Mouse (Mus musculus) embryonic facial prominence, embryonic 15.5 days (tissue): ENCODE measurements around the gene Myoz2. TPM values are rescaled to one million over a fixed set of nuclear protein-coding genes. Genes with fewer than 3 reads are reported as not detected.

Experiments used
- ATAC-seq: fragments of 200-750 bp; cut with Nextera tagmentation; 2 replicates; pipeline ENCODE4 v1.8.0; 2017; ENCODE audit warnings: low read depth, moderate TSS enrichment; ENCODE audit not compliant: insufficient number of reproducible peaks, low FRiP score, low TSS enrichment
- H3K27ac ChIP-seq: fragments of 300-500 bp; sonication (generic); replicated peaks from 2 replicates; pipeline ENCODE4 v1.5.1; 2015; ENCODE audit warnings: mild to moderate bottlenecking, inconsistent platforms
- H3K27me3 ChIP-seq: fragments of 300-500 bp; sonication (generic); 2 replicates; pipeline ENCODE4 v1.6.1; 2015; ENCODE audit warnings: inconsistent platforms
- H3K36me3 ChIP-seq: fragments of 300-500 bp; sonication (generic); 2 replicates; pipeline ENCODE4 v1.6.1; 2015; ENCODE audit warnings: mild to moderate bottlenecking, inconsistent platforms
- H3K4me1 ChIP-seq: fragments of 300-500 bp; sonication (generic); 2 replicates; pipeline ENCODE4 v1.6.1; 2015; ENCODE audit warnings: inconsistent platforms
- H3K4me2 ChIP-seq: fragments of 300-500 bp; sonication (generic); replicated peaks from 2 replicates; pipeline ENCODE4 v1.6.1; 2015; ENCODE audit warnings: mild to moderate bottlenecking, inconsistent platforms
- H3K4me3 ChIP-seq: fragments of 300-500 bp; sonication (generic); replicated peaks from 2 replicates; pipeline ENCODE4 v1.5.1; 2015; ENCODE audit warnings: mild to moderate bottlenecking, inconsistent platforms
- H3K9ac ChIP-seq: fragments of 300-500 bp; sonication (generic); 2 replicates; pipeline ENCODE4 v1.6.1; 2015; ENCODE audit warnings: inconsistent platforms
- H3K9me3 ChIP-seq: fragments of 300-500 bp; sonication (generic); replicated peaks from 2 replicates; pipeline ENCODE4 v1.6.1; 2016; ENCODE audit warnings: inconsistent platforms
- WGBS: fragments of 180-500 bp; shearing (Covaris S2); methylation state at CpG from one replicate; pipeline ENCODE4 v1.1.7; 2015; 5-methylcytosine and 5-hydroxymethylcytosine counted together
- polyA plus RNA-seq: library from polyadenylated mRNA; unstranded; fragments of >200 nt; fragmentation: Nextera tagmentation; extraction: Ambion mirVana; gene quantifications from 2 replicates; pipeline ENCODE4 v1.2.1, GENCODE M21; 2015

Gene Myoz2
- polyA plus RNA-seq, result 31.8 and 37.3 TPM in 2 replicates

- H3K4me2 ChIP-seq, result no peak within 1 kb of the TSS
- no peaks in the 10 kb centered on the region for H3K27me3 ChIP-seq
- 88% methylated on average over 7 of the region's 7 CpGs for WGBS
- no peak within 1 kb of the TSS for H3K27ac ChIP-seq
- no peaks in the 10 kb centered on the region for H3K9me3 ChIP-seq
- H3K9ac ChIP-seq, result no peak within 1 kb of the TSS
- ATAC-seq, result no peak
- no peaks in the 10 kb centered on the region for H3K4me1 ChIP-seq
- no peaks in the 10 kb centered on the region for H3K36me3 ChIP-seq
- no peak within 1 kb of the TSS for H3K4me3 ChIP-seq
These were observed at the start of gene Myoz2 for GRCm38 (mm10) chr3:123034752-123035151. Gene Myoz2 (minus strand): TSS chr3:123035015.

- H3K9ac ChIP-seq, result no peak overlapping the region
- no peaks in the 10 kb centered on the region for H3K36me3 ChIP-seq
- no peak overlapping the region for H3K27ac ChIP-seq
- H3K4me3 ChIP-seq, result no peak overlapping the region
- 72% methylated on average over 3 of the region's 3 CpGs for WGBS
- H3K4me1 ChIP-seq, result peaks cover 11% of the 10 kb centered on the region; the same call in 1 of the 2 replicates
- no peak for ATAC-seq
- no peak overlapping the region for H3K4me2 ChIP-seq
- H3K27me3 ChIP-seq, result no peaks in the 10 kb centered on the region
- no peaks in the 10 kb centered on the region for H3K9me3 ChIP-seq
These were observed 46.9 kb upstream of the Myoz2 start for GRCm38 (mm10) chr3:123081665-123082064.

GRCm38 (mm10) chr3:123080943-123081342 lies 46.1 kb upstream of the Myoz2 start:
- Histone ChIP-seq H3K36me3 (no peaks in the 10 kb centered on the region), H3K9me3 (no peaks in the 10 kb centered on the region), H3K9ac (no peak overlapping the region), H3K4me3 (no peak overlapping the region), H3K4me2 (no peak overlapping the region), H3K27ac (no peak overlapping the region), H3K4me1 (peaks cover 7% of the 10 kb centered on the region; the same call in 1 of the 2 replicates), H3K27me3 (no peaks in the 10 kb centered on the region)
- ATAC-seq, result no peak
- 60% methylated on average over 7 of the region's 7 CpGs for WGBS

GRCm38 (mm10) chr3:123080017-123080725 lies 45.4 kb upstream of the Myoz2 start:
- Histone ChIP-seq H3K9me3 (no peaks in the 10 kb centered on the region), H3K27ac (no peak overlapping the region), H3K4me1 (peaks cover 5% of the 10 kb centered on the region; the same call in 1 of the 2 replicates), H3K36me3 (no peaks in the 10 kb centered on the region), H3K27me3 (no peaks in the 10 kb centered on the region), H3K4me3 (no peak overlapping the region), H3K4me2 (no peak overlapping the region), H3K9ac (no peak overlapping the region)
- WGBS, result 75% methylated on average over 19 of the region's 19 CpGs
- ATAC-seq, result no peak

GRCm38 (mm10) chr3:123075759-123076158 lies 40.9 kb upstream of the Myoz2 start:
- no peaks in the 10 kb centered on the region for H3K27me3 ChIP-seq
- no peak overlapping the region for H3K4me3 ChIP-seq
- H3K4me2 ChIP-seq, result no peak overlapping the region
- ATAC-seq, result no peak
- H3K27ac ChIP-seq, result no peak overlapping the region
- peaks cover 4% of the 10 kb centered on the region; the same call in 1 of the 2 replicates for H3K4me1 ChIP-seq
- no peaks in the 10 kb centered on the region for H3K36me3 ChIP-seq
- no peaks in the 10 kb centered on the region for H3K9me3 ChIP-seq
- WGBS, result 88% methylated on average over 3 of the region's 3 CpGs
- no peak overlapping the region for H3K9ac ChIP-seq

- no peak overlapping the region for H3K4me2 ChIP-seq
- no peaks in the 10 kb centered on the region for H3K27me3 ChIP-seq
- no peak for ATAC-seq
- H3K27ac ChIP-seq, result no peak overlapping the region
- H3K4me3 ChIP-seq, result no peak overlapping the region
- no peaks in the 10 kb centered on the region for H3K36me3 ChIP-seq
- no peak overlapping the region for H3K9ac ChIP-seq
- no peaks in the 10 kb centered on the region for H3K9me3 ChIP-seq
- H3K4me1 ChIP-seq, result no peaks in the 10 kb centered on the region
These were observed 40.2 kb upstream of the Myoz2 start for GRCm38 (mm10) chr3:123075034-123075433.

- no peak overlapping the region for H3K9ac ChIP-seq
- no peak overlapping the region for H3K4me2 ChIP-seq
- H3K27ac ChIP-seq, result no peak overlapping the region
- no peaks in the 10 kb centered on the region for H3K36me3 ChIP-seq
- no peak for ATAC-seq
- H3K4me3 ChIP-seq, result no peak overlapping the region
- no peaks in the 10 kb centered on the region for H3K27me3 ChIP-seq
- no peaks in the 10 kb centered on the region for H3K9me3 ChIP-seq
- H3K4me1 ChIP-seq, result no peaks in the 10 kb centered on the region
These were observed 38.5 kb upstream of the Myoz2 start for GRCm38 (mm10) chr3:123073351-123073750.

GRCm38 (mm10) chr3:123072472-123072871 lies 37.7 kb upstream of the Myoz2 start:
- no CpG with 5 or more reads among the region's 1 CpGs for whole genome bisulfite sequencing
- Histone ChIP-seq H3K27ac (no peak overlapping the region), H3K27me3 (no peaks in the 10 kb centered on the region), H3K4me3 (no peak overlapping the region), H3K36me3 (no peaks in the 10 kb centered on the region), H3K9me3 (no peaks in the 10 kb centered on the region), H3K9ac (no peak overlapping the region), H3K4me1 (no peaks in the 10 kb centered on the region), H3K4me2 (no peak overlapping the region)
- ATAC-seq, result no peak

GRCm38 (mm10) chr3:123070996-123071395 lies 36.2 kb upstream of the Myoz2 start:
- WGBS, result 98% methylated on average over 1 of the region's 1 CpGs
- no peak for ATAC-seq

GRCm38 (mm10) chr3:123066836-123067235 lies 32.0 kb upstream of the Myoz2 start:
- no peak overlapping the region for H3K27ac ChIP-seq
- H3K27me3 ChIP-seq, result no peaks in the 10 kb centered on the region
- 82% methylated on average over 7 of the region's 7 CpGs for WGBS
- no peak for ATAC-seq
- peaks cover 5% of the 10 kb centered on the region; the same call in 1 of the 2 replicates for H3K4me1 ChIP-seq
- H3K4me2 ChIP-seq, result no peak overlapping the region
- H3K9ac ChIP-seq, result no peak overlapping the region
- H3K36me3 ChIP-seq, result no peaks in the 10 kb centered on the region
- no peak overlapping the region for H3K4me3 ChIP-seq
- no peaks in the 10 kb centered on the region for H3K9me3 ChIP-seq

More at GRCm38 (mm10) chr3:123070996-123071395, 36.2 kb upstream of the Myoz2 start:
- Histone ChIP-seq H3K4me3 (no peak overlapping the region), H3K27me3 (no peaks in the 10 kb centered on the region), H3K36me3 (no peaks in the 10 kb centered on the region), H3K4me2 (no peak overlapping the region), H3K9me3 (no peaks in the 10 kb centered on the region), H3K4me1 (no peaks in the 10 kb centered on the region), H3K9ac (no peak overlapping the region), H3K27ac (no peak overlapping the region)

- Histone ChIP-seq H3K27ac (no peak overlapping the region), H3K27me3 (no peaks in the 10 kb centered on the region), H3K4me1 (peaks cover 8% of the 10 kb centered on the region; the same call in 1 of the 2 replicates), H3K9me3 (no peaks in the 10 kb centered on the region), H3K9ac (no peak overlapping the region), H3K36me3 (no peaks in the 10 kb centered on the region), H3K4me2 (no peak overlapping the region), H3K4me3 (no peak overlapping the region)
- no peak for ATAC-seq
- 69% methylated on average over 5 of the region's 5 CpGs for WGBS
These were observed 30.7 kb upstream of the Myoz2 start for GRCm38 (mm10) chr3:123065466-123065865.

- Histone ChIP-seq H3K27me3 (no peaks in the 10 kb centered on the region), H3K9me3 (no peaks in the 10 kb centered on the region), H3K36me3 (no peaks in the 10 kb centered on the region), H3K27ac (no peak overlapping the region), H3K4me3 (no peak overlapping the region), H3K4me1 (peaks cover 8% of the 10 kb centered on the region; the same call in 1 of the 2 replicates), H3K9ac (no peak overlapping the region), H3K4me2 (no peak overlapping the region)
- ATAC-seq, result no peak
- WGBS, result 25% methylated on average over 5 of the region's 5 CpGs
These were observed 29.4 kb upstream of the Myoz2 start for GRCm38 (mm10) chr3:123064186-123064585.
